Mouse (Mus musculus): ENCODE data around the gene Rin2. TPM values are rescaled to one million over a fixed set of nuclear protein-coding genes. Genes with fewer than 3 reads are reported as not detected.

The Rin2 gene
- polyA plus RNA-seq, 1 experiment from 2014 or later, result 36.6 TPM

- Histone ChIP-seq H3K4me1 (no peaks in the 10 kb centered on the region), H3K36me3 (no peaks in the 10 kb centered on the region), H3K27ac (replicated peaks) (no peak overlapping the region), H3K9me3 (replicated peaks) (no peaks in the 10 kb centered on the region), H3K27me3 (no peaks in the 10 kb centered on the region), H3K4me3 (replicated peaks) (no peak overlapping the region), H3K4me2 (replicated peaks) (no peak overlapping the region), H3K9ac (no peak overlapping the region)
- WGBS, result 42% methylated on average over 1 of the region's 1 CpGs
- ATAC-seq (ENCODE audit: insufficient number of reproducible peaks, low FRiP score, low TSS enrichment, low read depth), result no peak
These were observed 61.5 kb downstream of the Rin2 start for GRCm38 (mm10) chr2:145736543-145736942.

GRCm38 (mm10) chr2:145737196-145737595, 62.2 kb downstream of the Rin2 start:
- H3K27ac ChIP-seq (replicated peaks), result no peak overlapping the region
- no peak overlapping the region for H3K9ac ChIP-seq
- H3K4me3 ChIP-seq (replicated peaks), result no peak overlapping the region
- H3K4me2 ChIP-seq (replicated peaks), result no peak overlapping the region
- ATAC-seq (ENCODE audit: insufficient number of reproducible peaks, low FRiP score, low TSS enrichment, low read depth), result no peak
- WGBS, result 38% methylated on average over 5 of the region's 5 CpGs
- no peaks in the 10 kb centered on the region for H3K36me3 ChIP-seq
- no peaks in the 10 kb centered on the region for H3K4me1 ChIP-seq
- H3K9me3 ChIP-seq (replicated peaks), result no peaks in the 10 kb centered on the region
- H3K27me3 ChIP-seq, result no peaks in the 10 kb centered on the region

GRCm38 (mm10) chr2:145740729-145741128, 65.7 kb downstream of the Rin2 start:
- 88% methylated on average over 5 of the region's 5 CpGs for WGBS
- Histone ChIP-seq H3K27me3 (no peaks in the 10 kb centered on the region), H3K4me1 (no peaks in the 10 kb centered on the region)

GRCm38 (mm10) chr2:145742795-145743710, 68.0 kb downstream of the Rin2 start:
- no peaks in the 10 kb centered on the region for H3K9me3 ChIP-seq (replicated peaks)
- H3K4me3 ChIP-seq (replicated peaks), result no peak overlapping the region
- H3K27ac ChIP-seq (replicated peaks), result no peak overlapping the region
- WGBS, result 66% methylated on average over 13 of the region's 13 CpGs
- H3K4me1 ChIP-seq, result no peaks in the 10 kb centered on the region
- H3K4me2 ChIP-seq (replicated peaks), result no peak overlapping the region
- H3K27me3 ChIP-seq, result no peaks in the 10 kb centered on the region
- no peak for ATAC-seq (ENCODE audit: insufficient number of reproducible peaks, low FRiP score, low TSS enrichment, low read depth)
- no peaks in the 10 kb centered on the region for H3K36me3 ChIP-seq
- no peak overlapping the region for H3K9ac ChIP-seq

More at GRCm38 (mm10) chr2:145740729-145741128, 65.7 kb downstream of the Rin2 start:
- Histone ChIP-seq H3K9me3 (replicated peaks) (no peaks in the 10 kb centered on the region), H3K27ac (replicated peaks) (no peak overlapping the region), H3K4me2 (replicated peaks) (no peak overlapping the region), H3K4me3 (replicated peaks) (no peak overlapping the region), H3K36me3 (no peaks in the 10 kb centered on the region), H3K9ac (no peak overlapping the region)
- no peak for ATAC-seq (ENCODE audit: insufficient number of reproducible peaks, low FRiP score, low TSS enrichment, low read depth)

GRCm38 (mm10) chr2:145746406-145746805, 71.4 kb downstream of the Rin2 start:
- Histone ChIP-seq H3K27ac (replicated peaks) (no peak overlapping the region), H3K4me1 (no peaks in the 10 kb centered on the region), H3K9ac (no peak overlapping the region), H3K9me3 (replicated peaks) (no peaks in the 10 kb centered on the region), H3K27me3 (no peaks in the 10 kb centered on the region), H3K36me3 (no peaks in the 10 kb centered on the region), H3K4me3 (replicated peaks) (no peak overlapping the region), H3K4me2 (replicated peaks) (no peak overlapping the region)
- WGBS, result 74% methylated on average over 1 of the region's 1 CpGs
- ATAC-seq (ENCODE audit: insufficient number of reproducible peaks, low FRiP score, low TSS enrichment, low read depth), result no peak

DNA sequence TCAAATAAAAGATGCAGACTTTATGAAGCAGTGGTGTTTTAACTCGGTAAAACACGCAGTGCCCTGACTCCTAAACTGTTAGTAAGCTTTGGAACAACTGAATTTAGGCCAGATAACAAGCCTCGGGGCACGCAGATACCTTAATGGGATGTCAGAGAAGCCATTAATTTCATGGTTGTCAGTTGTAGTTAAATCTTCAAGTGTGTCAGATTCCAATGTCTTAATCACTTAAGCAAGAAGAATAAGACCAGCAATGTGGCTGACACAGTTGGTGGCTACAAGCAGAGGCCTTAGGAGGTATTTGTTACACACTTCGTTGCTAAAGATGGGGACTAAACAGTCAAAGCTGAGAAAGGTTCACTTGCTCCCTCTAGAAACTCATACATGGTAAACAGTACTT, 74.6 kb downstream of the Rin2 start:
- ATAC-seq (ENCODE audit: insufficient number of reproducible peaks, low FRiP score, low TSS enrichment, low read depth), result no peak
- Histone ChIP-seq H3K4me3 (replicated peaks) (no peak overlapping the region), H3K9ac (no peak overlapping the region), H3K9me3 (replicated peaks) (no peaks in the 10 kb centered on the region), H3K4me2 (replicated peaks) (no peak overlapping the region), H3K4me1 (no peaks in the 10 kb centered on the region), H3K27me3 (no peaks in the 10 kb centered on the region), H3K36me3 (no peaks in the 10 kb centered on the region), H3K27ac (replicated peaks) (no peak overlapping the region)
- WGBS, result 22% methylated on average over 5 of the region's 5 CpGs

GRCm38 (mm10) chr2:145752572-145752971, 77.6 kb downstream of the Rin2 start:
- 56% methylated on average over 6 of the region's 6 CpGs for WGBS
- H3K27me3 ChIP-seq, result no peaks in the 10 kb centered on the region

DNA sequence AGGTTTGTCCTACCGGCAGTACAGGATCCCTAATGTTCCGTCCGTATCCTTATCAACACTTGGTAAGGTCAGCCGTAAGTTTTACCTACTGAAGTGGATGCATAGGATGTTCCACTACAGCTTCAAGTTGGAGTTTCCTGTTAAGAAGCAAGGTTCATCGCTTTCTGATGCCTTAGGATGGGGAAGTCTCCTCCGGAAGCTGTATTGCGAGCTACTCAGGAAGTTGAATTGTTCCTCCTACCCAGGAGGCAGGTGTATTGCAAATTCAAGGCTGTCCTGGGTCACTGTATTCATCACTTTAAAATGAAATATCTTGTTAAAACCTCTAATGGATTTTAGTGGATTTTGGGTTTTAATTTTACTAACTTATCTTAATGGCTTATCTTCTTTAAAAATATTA, 79.0 kb downstream of the Rin2 start:
- 90% methylated on average over 7 of the region's 7 CpGs for WGBS
- no peaks in the 10 kb centered on the region for H3K9me3 ChIP-seq (replicated peaks)
- no peaks in the 10 kb centered on the region for H3K36me3 ChIP-seq
- H3K4me2 ChIP-seq (replicated peaks), result no peak overlapping the region
- no peak overlapping the region for H3K9ac ChIP-seq
- H3K27ac ChIP-seq (replicated peaks), result no peak overlapping the region
- no peak for ATAC-seq (ENCODE audit: insufficient number of reproducible peaks, low FRiP score, low TSS enrichment, low read depth)
- no peaks in the 10 kb centered on the region for H3K27me3 ChIP-seq
- no peak overlapping the region for H3K4me3 ChIP-seq (replicated peaks)
- H3K4me1 ChIP-seq, result no peaks in the 10 kb centered on the region

More at GRCm38 (mm10) chr2:145752572-145752971, 77.6 kb downstream of the Rin2 start:
- H3K4me3 ChIP-seq (replicated peaks), result no peak overlapping the region
- H3K9me3 ChIP-seq (replicated peaks), result no peaks in the 10 kb centered on the region
- no peaks in the 10 kb centered on the region for H3K4me1 ChIP-seq
- no peak overlapping the region for H3K27ac ChIP-seq (replicated peaks)
- H3K9ac ChIP-seq, result no peak overlapping the region
- H3K36me3 ChIP-seq, result no peaks in the 10 kb centered on the region
- ATAC-seq (ENCODE audit: insufficient number of reproducible peaks, low FRiP score, low TSS enrichment, low read depth), result no peak
- H3K4me2 ChIP-seq (replicated peaks), result no peak overlapping the region

GRCm38 (mm10) chr2:145755864-145756822, 81.1 kb downstream of the Rin2 start:
- Histone ChIP-seq H3K4me1 (peaks cover 9% of the 10 kb centered on the region; the same call in 1 of the 2 replicates), H3K36me3 (no peaks in the 10 kb centered on the region), H3K9ac (no peak overlapping the region), H3K4me3 (replicated peaks) (no peak overlapping the region), H3K27me3 (no peaks in the 10 kb centered on the region), H3K4me2 (replicated peaks) (no peak overlapping the region), H3K9me3 (replicated peaks) (no peaks in the 10 kb centered on the region), H3K27ac (replicated peaks) (no peak overlapping the region)
- 66% methylated on average over 12 of the region's 12 CpGs for WGBS
- no peak for ATAC-seq (ENCODE audit: insufficient number of reproducible peaks, low FRiP score, low TSS enrichment, low read depth)

- no peak overlapping the region for H3K4me3 ChIP-seq (replicated peaks)
- H3K27ac ChIP-seq (replicated peaks), result no peak overlapping the region
- no peak overlapping the region for H3K9ac ChIP-seq
- 38% methylated on average over 3 of the region's 3 CpGs for WGBS
- no peaks in the 10 kb centered on the region for H3K27me3 ChIP-seq
- no peak overlapping the region for H3K4me2 ChIP-seq (replicated peaks)
- H3K4me1 ChIP-seq, result peaks cover 9% of the 10 kb centered on the region; the same call in 1 of the 2 replicates
- H3K9me3 ChIP-seq (replicated peaks), result no peaks in the 10 kb centered on the region
- no peak for ATAC-seq (ENCODE audit: insufficient number of reproducible peaks, low FRiP score, low TSS enrichment, low read depth)
- H3K36me3 ChIP-seq, result no peaks in the 10 kb centered on the region
These were observed 85.1 kb downstream of the Rin2 start for GRCm38 (mm10) chr2:145760121-145760520.

GRCm38 (mm10) chr2:145761436-145761835, 86.4 kb downstream of the Rin2 start:
- ATAC-seq (ENCODE audit: insufficient number of reproducible peaks, low FRiP score, low TSS enrichment, low read depth), result no peak
- Histone ChIP-seq H3K9me3 (replicated peaks) (no peaks in the 10 kb centered on the region), H3K4me2 (replicated peaks) (no peak overlapping the region), H3K9ac (no peak overlapping the region), H3K27ac (replicated peaks) (no peak overlapping the region), H3K36me3 (no peaks in the 10 kb centered on the region), H3K4me3 (replicated peaks) (no peak overlapping the region), H3K4me1 (peaks cover 9% of the 10 kb centered on the region; the same call in 1 of the 2 replicates), H3K27me3 (no peaks in the 10 kb centered on the region)

All from embryonic facial prominence, embryonic 15.5 days (tissue).